Mouse (Mus musculus): ENCODE measurements around the gene Khdc3.
"Not testable (repeated sequence)": the region's sequence is repeated elsewhere in the genome, so short reads cannot be mapped to it uniquely, and the experiment has no call there.

Gene Khdc3

DNA sequence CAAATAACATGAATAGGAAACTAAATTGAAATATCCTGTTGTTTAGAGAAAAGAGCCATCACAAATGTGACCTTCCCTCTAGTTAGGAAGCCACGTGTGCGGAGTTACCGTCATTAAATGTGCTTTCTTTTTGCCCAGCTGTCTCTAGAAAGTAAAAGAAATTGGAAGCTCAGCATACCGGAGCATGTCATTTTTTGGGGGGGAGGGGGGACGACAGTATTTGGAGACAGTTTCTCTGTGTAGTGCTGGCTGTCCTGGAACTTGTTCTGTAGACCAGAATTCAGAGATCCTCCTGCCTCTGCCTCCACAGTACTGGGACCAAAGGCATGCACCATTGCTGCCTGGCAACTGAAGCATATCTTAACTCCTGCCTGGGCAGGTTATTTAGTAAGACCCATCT lies at the start of gene Khdc3:
TSS of gene Khdc3 (plus strand) at position 301 of the 400 bp plus-strand sequence.
- DNase-seq (ENCODE audit: low spot score), result no peak

GRCm38 (mm10) chr9:73055441-73055911 lies 46.2 kb upstream of the Khdc3 start:
- DNase-seq (ENCODE audit: low spot score), result no peak

GRCm38 (mm10) chr9:73059224-73059623 lies 42.4 kb upstream of the Khdc3 start:
- no peak for DNase-seq (ENCODE audit: low spot score)

- no peak for DNase-seq (ENCODE audit: low spot score)
Measured at GRCm38 (mm10) chr9:73063621-73064290, 37.9 kb upstream of the Khdc3 start.

- DNase-seq (ENCODE audit: low spot score), result no peak
Measured at GRCm38 (mm10) chr9:73067086-73067485, 34.5 kb upstream of the Khdc3 start.

GRCm38 (mm10) chr9:73068230-73068679 lies 33.4 kb upstream of the Khdc3 start:
- DNase-seq (ENCODE audit: low spot score), result peak; percentile 49

DNA sequence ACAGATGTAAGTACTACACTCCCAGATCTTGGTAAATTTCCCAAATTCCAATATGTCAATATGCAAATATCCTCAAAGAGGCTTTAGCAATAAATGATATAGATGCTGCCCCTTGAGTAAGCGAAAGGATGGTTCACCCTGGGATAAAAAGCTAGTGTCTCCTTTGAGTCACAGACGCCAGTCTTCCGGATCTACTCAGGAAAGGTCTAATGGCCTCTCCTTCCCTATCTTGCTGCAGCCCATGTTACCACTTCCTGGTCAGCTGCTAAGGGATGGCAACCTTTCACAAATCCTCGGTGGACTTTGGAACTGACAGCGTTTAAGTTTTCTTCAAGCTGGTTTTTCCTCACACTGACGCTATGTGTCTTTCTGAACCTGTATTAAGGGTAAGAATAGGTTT lies 32.9 kb upstream of the Khdc3 start:
- no peak for DNase-seq (ENCODE audit: low spot score)

DNA sequence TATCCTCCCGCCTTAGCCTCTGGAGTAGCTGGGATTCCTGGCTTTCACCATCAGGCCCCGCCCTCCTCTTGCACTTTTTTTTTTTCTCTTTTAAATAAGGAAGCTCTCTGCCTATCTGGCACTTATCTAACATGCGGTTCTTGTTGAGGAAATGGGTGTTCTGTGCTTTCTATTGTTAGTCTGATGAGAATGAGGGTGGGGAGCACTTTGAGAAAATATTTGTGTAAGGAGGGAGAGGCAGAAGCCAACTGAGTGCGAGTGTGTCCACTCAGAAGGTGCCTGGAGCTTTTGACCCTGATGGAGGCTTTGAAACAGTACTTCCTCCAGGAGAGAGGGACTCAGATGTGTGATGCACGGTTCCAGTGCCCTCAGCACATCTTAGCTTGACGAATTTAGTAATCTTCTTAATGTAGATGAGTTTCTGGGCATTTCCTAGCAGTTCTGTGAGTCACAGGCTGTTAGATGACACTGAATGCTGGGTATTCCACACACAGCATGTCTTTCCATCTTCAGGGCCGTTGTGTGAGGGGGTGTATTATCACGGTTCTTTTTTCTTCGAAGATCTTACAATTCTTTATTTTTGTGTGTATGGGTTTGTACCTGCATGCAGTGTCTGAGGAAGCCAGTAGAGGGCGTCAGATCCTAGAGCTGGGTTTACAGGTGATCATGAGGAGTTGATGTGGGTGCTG lies 30.5 kb upstream of the Khdc3 start:
- DNase-seq (ENCODE audit: low spot score), result no peak

GRCm38 (mm10) chr9:73072426-73072825 lies 29.2 kb upstream of the Khdc3 start:
- no peak for DNase-seq (ENCODE audit: low spot score)

DNA sequence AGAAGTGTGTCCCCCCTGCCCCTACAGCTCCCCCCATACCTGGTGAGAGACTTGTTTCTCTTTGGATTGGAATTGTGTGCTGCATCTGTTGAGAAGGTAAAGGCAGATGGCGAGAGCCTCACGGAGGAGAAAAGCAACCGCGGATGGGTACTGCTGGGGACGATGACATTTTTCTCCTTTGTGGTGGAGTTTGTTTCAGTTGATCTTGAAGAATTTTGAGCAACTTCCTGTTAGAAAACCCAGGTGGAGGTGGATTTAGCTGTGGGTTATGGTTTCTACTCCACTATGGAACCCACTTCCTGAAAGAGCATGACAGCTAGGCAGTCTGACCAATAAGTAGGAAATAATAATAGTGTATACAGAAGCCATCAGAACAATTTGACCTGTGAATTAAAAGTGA lies 28.5 kb upstream of the Khdc3 start:
- DNase-seq (ENCODE audit: low spot score), result no peak

- not testable (repeated sequence) for DNase-seq (ENCODE audit: low spot score)
Measured at GRCm38 (mm10) chr9:73079349-73079748, 22.3 kb upstream of the Khdc3 start.

GRCm38 (mm10) chr9:73079801-73080325 lies 21.8 kb upstream of the Khdc3 start:
- no peak for DNase-seq (ENCODE audit: low spot score)

DNA sequence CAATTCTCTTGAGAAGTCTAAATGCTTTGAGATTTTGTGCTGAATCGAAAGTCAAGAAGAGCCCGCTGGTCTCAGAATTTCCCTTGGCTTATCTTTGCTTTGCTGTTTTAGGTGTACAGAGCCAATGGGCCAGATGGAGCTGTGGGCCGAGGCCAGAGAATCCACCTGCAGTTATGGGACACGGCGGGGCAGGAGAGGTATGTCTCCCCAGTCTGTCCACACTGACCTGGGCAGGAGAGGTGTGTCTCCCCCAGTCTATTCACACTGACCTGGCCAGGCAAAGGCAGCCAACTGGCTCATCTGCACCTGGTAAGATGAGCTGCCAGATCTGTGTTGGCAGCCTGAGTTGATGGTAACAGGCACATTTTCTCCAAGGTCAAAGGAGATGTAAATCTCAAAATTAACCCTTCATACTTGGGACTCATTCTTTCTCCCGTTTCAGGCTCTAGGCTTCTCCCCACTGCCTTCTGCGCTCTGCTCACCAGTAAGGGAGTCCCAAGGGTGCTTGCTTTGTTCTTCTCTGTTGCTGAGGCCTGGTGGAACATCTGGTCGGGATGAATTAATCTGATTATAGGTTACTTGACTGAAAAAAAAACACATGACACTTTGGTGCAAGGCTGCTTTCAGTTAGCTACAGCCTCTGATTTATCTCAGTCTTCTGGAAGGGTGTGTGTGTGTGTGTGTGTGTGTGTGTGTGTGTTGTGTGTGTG lies 19.2 kb upstream of the Khdc3 start:
- no peak for DNase-seq (ENCODE audit: low spot score)

DNA sequence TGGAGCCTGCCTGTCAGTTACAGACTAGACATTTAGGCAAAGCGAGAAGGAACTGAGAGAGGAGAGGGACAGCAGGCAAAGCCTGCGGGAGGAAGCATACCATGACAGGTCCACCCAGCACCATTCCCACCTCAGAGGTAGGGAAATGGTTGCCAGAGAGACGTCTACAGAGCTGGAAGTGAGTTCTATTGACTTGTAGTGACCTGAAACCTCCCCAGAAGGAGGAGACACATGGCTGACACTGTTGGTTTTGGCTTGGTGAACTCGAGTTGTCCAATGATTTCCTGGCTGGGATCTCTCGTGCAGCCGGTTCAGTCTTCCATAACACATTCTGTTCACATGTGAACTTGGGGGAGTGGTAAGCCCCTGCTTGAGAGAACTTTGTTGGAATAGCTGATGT lies 17.7 kb upstream of the Khdc3 start:
- DNase-seq (ENCODE audit: low spot score), result no peak

DNA sequence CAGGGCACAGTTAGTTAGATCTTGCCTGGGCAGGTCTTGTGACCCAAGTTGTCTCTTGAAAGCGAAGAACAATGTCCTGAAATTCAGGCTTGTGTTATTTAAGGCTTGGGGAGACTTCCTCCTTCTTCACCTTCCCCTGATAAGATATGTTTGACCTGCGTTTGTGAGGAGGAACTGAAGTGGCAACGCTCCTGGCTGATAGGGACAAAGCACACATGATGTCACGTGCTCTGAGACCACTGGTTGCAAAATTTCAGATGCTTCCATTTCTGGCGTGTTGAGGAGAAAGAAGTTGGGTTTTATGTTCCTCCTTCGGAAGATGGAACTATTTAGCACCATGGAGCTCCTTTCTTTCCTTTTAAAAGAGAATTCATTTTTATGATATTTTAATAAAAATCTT lies 15.8 kb upstream of the Khdc3 start:
- no peak for DNase-seq (ENCODE audit: low spot score)

GRCm38 (mm10) chr9:73087121-73087520 lies 14.5 kb upstream of the Khdc3 start:
- no peak for DNase-seq (ENCODE audit: low spot score)

GRCm38 (mm10) chr9:73087581-73087980 lies 14.1 kb upstream of the Khdc3 start:
- DNase-seq (ENCODE audit: low spot score), result no peak

GRCm38 (mm10) chr9:73089222-73089920 lies 12.3 kb upstream of the Khdc3 start:
- no peak for DNase-seq (ENCODE audit: low spot score)

GRCm38 (mm10) chr9:73090121-73090520 lies 11.5 kb upstream of the Khdc3 start:
- DNase-seq (ENCODE audit: low spot score), result no peak

GRCm38 (mm10) chr9:73091747-73092146 lies 9.9 kb upstream of the Khdc3 start:
- peak; percentile 27 for DNase-seq (ENCODE audit: low spot score)

GRCm38 (mm10) chr9:73094580-73094979 lies 7.1 kb upstream of the Khdc3 start:
- DNase-seq (ENCODE audit: low spot score), result no peak

DNA sequence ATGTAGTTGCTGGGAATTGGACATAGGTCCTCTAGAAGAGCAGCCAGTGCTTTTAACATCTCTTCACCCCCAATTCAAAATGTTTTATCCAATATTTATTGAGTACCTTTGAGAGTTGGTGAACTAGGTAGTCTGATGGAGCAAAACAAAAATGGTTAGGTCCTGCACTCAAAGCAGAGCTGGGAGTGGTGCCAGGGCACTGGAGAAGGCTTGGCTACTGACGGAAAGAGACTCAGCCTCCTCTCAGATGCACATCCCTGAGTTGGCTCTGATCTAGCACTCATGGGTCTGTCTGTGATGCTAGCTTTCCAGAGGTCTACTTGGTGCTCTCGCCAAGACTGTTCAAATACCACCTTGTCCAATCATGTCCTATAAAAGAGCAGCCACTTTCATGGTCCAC lies 3.7 kb upstream of the Khdc3 start:
- DNase-seq (ENCODE audit: low spot score), result no peak

All from left cerebral cortex, adult 11 months (tissue).